Mouse (Mus musculus) bone marrow, adult 2 months (tissue): ENCODE data around the gene Frmpd3.

Experiments used
- CTCF ChIP-seq: fragments of 200-500 bp; IDR thresholded peaks from 2 replicates; pipeline ENCODE4 v1.5.1; 2011; ENCODE audit warnings: low read length, control low read depth; ENCODE audit not compliant: control insufficient read depth, insufficient read depth
- POLR2A ChIP-seq: fragments of 200-500 bp; IDR thresholded peaks from 2 replicates; pipeline ENCODE4 v1.6.1; 2011; ENCODE audit warnings: low read depth, mild to moderate bottlenecking, control low read depth, low read length, borderline replicate concordance; ENCODE audit not compliant: control insufficient read depth

GRCm38 (mm10) chrX:140342393-140343163 lies 515 bp downstream of the Frmpd3 start:
- no peak for TF ChIP-seq CTCF
- no peak for TF ChIP-seq POLR2A
